ENCODE assay signal across 13 mouse cellular contexts in the genomic region with DNA sequence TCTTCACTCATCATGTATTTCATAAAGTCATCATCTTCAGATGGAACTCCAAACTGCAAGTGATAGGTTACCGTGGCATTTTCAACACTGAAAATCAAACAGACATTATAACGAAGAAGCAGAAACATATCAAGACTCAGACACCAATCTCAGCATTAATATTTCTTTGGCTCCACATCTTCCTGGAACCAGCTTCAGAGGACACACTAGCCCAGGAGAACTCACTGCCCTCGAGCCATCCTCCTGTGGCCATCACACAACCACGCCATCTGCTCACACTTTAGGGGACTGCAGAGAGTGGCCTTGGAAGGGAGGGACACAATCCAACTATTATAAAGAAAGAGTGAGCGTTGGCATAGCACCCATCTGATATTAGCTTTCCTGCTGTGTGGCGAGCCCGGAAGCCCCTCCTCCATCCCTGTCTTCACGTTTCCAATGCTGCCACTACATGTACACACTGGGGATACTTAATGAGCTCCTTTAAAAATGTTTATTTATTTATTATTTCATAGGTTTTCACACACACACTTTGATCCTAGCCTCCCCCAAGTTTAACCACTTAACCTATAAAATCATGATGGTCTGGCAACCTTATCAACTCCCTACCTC. TPM values are rescaled to one million over a fixed set of nuclear protein-coding genes. Genes with fewer than 3 reads are reported as not detected.
DNase-seq lines count a peak whose midpoint lies in the region; ATAC-seq lines count a peak whose summit lies in the region.
"Had no signal": no experiment of that assay in that cellular context is flagged by ENCODE, and none has a peak within 500 bp of the region (broad histone marks: within the 10 kb centered on the region; RNA-seq: fewer than 3 reads in every experiment).

No protein-coding gene starts in this region.

- WGBS in hindbrain, embryonic 15.5 days, result 77% methylated on average over 8 of the region's 8 CpGs
- 74% methylated on average over 8 of the region's 8 CpGs for WGBS in hindbrain, embryonic 14.5 days
- 81% methylated on average over 8 of the region's 8 CpGs for WGBS in neural tube, embryonic 12.5 days

- H3K9me3 ChIP-seq in hindbrain, embryonic 15.5 days, result no peaks in the 10 kb centered on the region
- H3K9me3 ChIP-seq in hindbrain, embryonic 14.5 days (ENCODE audit: control insufficient read depth, low read length), result no peaks in the 10 kb centered on the region
- H3K9me3 ChIP-seq in neural tube, embryonic 12.5 days, result no peaks in the 10 kb centered on the region
- H3K9me3 ChIP-seq: embryonic facial prominence, embryonic 13.5 days; limb, embryonic 13.5 days; stomach, embryonic 15.5 days had no signal

- no peak overlapping the region for H3K27ac ChIP-seq in hindbrain, embryonic 15.5 days (replicated peaks)
- no peak overlapping the region for H3K27ac ChIP-seq in hindbrain, embryonic 14.5 days
- no peak overlapping the region for H3K27ac ChIP-seq in neural tube, embryonic 12.5 days
- H3K27ac ChIP-seq: embryonic facial prominence, embryonic 13.5 days; limb, embryonic 13.5 days; liver, embryonic 14.5 days; stomach, embryonic 15.5 days had no signal

- no peaks in the 10 kb centered on the region for H3K27me3 ChIP-seq in hindbrain, embryonic 15.5 days
- H3K27me3 ChIP-seq in hindbrain, embryonic 14.5 days (ENCODE audit: control insufficient read depth, insufficient read depth, low read length), result no peaks in the 10 kb centered on the region
- H3K27me3 ChIP-seq in neural tube, embryonic 12.5 days (replicated peaks), result no peaks in the 10 kb centered on the region
- H3K27me3 ChIP-seq: CH12.LX; embryonic facial prominence, embryonic 13.5 days; limb, embryonic 13.5 days; stomach, embryonic 15.5 days had no signal

- no peak overlapping the region for H3K4me3 ChIP-seq in hindbrain, embryonic 15.5 days
- no peak overlapping the region for H3K4me3 ChIP-seq in hindbrain, embryonic 14.5 days (replicated peaks; ENCODE audit: low read length)
- no peak overlapping the region for H3K4me3 ChIP-seq in neural tube, embryonic 12.5 days
- H3K4me3 ChIP-seq: embryonic facial prominence, embryonic 13.5 days; limb, embryonic 13.5 days; stomach, embryonic 15.5 days had no signal

- no peaks in the 10 kb centered on the region for H3K36me3 ChIP-seq in hindbrain, embryonic 15.5 days
- no peaks in the 10 kb centered on the region for H3K36me3 ChIP-seq in hindbrain, embryonic 14.5 days (replicated peaks; ENCODE audit: control insufficient read depth, insufficient read depth)
- H3K36me3 ChIP-seq in neural tube, embryonic 12.5 days, result no peaks in the 10 kb centered on the region
- H3K36me3 ChIP-seq: embryonic facial prominence, embryonic 13.5 days; limb, embryonic 13.5 days; stomach, embryonic 15.5 days had no signal

- H3K4me2 ChIP-seq in hindbrain, embryonic 15.5 days, result no peak overlapping the region
- no peak overlapping the region for H3K4me2 ChIP-seq in hindbrain, embryonic 14.5 days (replicated peaks)
- H3K4me2 ChIP-seq in neural tube, embryonic 12.5 days (replicated peaks), result no peak overlapping the region
- H3K4me2 ChIP-seq: embryonic facial prominence, embryonic 13.5 days; limb, embryonic 13.5 days; stomach, embryonic 15.5 days had no signal

- peak; percentile 18 for DNase-seq in cerebellum, adult 11-12 months
- no peak for DNase-seq in cerebellum, postnatal 4 days (ENCODE audit: low spot score in 2 of 2)
- DNase-seq in hindbrain, embryonic 14.5 days (ENCODE audit: low spot score), result no peak
- no peak for DNase-seq in neural tube, embryonic 10.5 days (ENCODE audit: extremely low spot score, low spot score)
- DNase-seq in kidney, postnatal 25 days, result no peak
- DNase-seq in embryo, embryonic 9.5 days (ENCODE audit: extremely low spot score), result no peak

- no peak overlapping the region for H3K9ac ChIP-seq in hindbrain, embryonic 15.5 days
- H3K9ac ChIP-seq in hindbrain, embryonic 14.5 days, result no peak overlapping the region
- no peak overlapping the region for H3K9ac ChIP-seq in neural tube, embryonic 12.5 days
- H3K9ac ChIP-seq: embryonic facial prominence, embryonic 13.5 days; limb, embryonic 13.5 days; liver, embryonic 14.5 days; stomach, embryonic 15.5 days had no signal

- ATAC-seq in hindbrain, embryonic 15.5 days (ENCODE audit: low FRiP score, low read depth), result 0 out of 2 replicates have a peak, but pooled peaks have one; percentile 27
- no peak for ATAC-seq in hindbrain, embryonic 14.5 days (ENCODE audit: low FRiP score)
- ATAC-seq in neural tube, embryonic 12.5 days (ENCODE audit: low FRiP score, low read depth), result peak; percentile 29; the same call in 1 of the 2 replicates

- H3K4me1 ChIP-seq in hindbrain, embryonic 15.5 days (replicated peaks), result no peaks in the 10 kb centered on the region
- no peaks in the 10 kb centered on the region for H3K4me1 ChIP-seq in hindbrain, embryonic 14.5 days (replicated peaks; ENCODE audit: control insufficient read depth, insufficient read depth, low read length)
- H3K4me1 ChIP-seq in neural tube, embryonic 12.5 days, result no peaks in the 10 kb centered on the region
- H3K4me1 ChIP-seq: embryonic facial prominence, embryonic 13.5 days; limb, embryonic 13.5 days; stomach, embryonic 15.5 days had no signal

RNA-seq across cellular contexts. Expression of gene Gcsam, which starts 19.4 kb away (rescaled TPM):
- not detected in 2 replicates for polyA plus RNA-seq in hindbrain, embryonic 15.5 days (2015; fragmentation: Nextera tagmentation; extraction: Ambion mirVana)
- polyA plus RNA-seq in hindbrain, embryonic 14.5 days (2014; fragmentation: Nextera tagmentation; extraction: Ambion mirVana), result 0.08 TPM in 1 of 2 replicates, not detected in the other
- polyA plus RNA-seq in neural tube, embryonic 12.5 days (2016; fragmentation: Nextera tagmentation; extraction: Ambion mirVana), result 0.20 TPM in 1 of 2 replicates, not detected in the other

RNA-seq across cellular contexts. Expression of gene BC016579, which starts 24.3 kb away (rescaled TPM):
- polyA plus RNA-seq in hindbrain, embryonic 15.5 days (2015; fragmentation: Nextera tagmentation; extraction: Ambion mirVana), result not detected in 2 replicates
- polyA plus RNA-seq in hindbrain, embryonic 14.5 days (2014; fragmentation: Nextera tagmentation; extraction: Ambion mirVana), result 0.09 TPM in 1 of 2 replicates, not detected in the other
- polyA plus RNA-seq in neural tube, embryonic 12.5 days (2016; fragmentation: Nextera tagmentation; extraction: Ambion mirVana), result 0.11 TPM in 1 of 2 replicates, not detected in the other
